Mouse (Mus musculus): Measurements from ENCODE around the gene Ccdc182.

The Ccdc182 gene

DNA sequence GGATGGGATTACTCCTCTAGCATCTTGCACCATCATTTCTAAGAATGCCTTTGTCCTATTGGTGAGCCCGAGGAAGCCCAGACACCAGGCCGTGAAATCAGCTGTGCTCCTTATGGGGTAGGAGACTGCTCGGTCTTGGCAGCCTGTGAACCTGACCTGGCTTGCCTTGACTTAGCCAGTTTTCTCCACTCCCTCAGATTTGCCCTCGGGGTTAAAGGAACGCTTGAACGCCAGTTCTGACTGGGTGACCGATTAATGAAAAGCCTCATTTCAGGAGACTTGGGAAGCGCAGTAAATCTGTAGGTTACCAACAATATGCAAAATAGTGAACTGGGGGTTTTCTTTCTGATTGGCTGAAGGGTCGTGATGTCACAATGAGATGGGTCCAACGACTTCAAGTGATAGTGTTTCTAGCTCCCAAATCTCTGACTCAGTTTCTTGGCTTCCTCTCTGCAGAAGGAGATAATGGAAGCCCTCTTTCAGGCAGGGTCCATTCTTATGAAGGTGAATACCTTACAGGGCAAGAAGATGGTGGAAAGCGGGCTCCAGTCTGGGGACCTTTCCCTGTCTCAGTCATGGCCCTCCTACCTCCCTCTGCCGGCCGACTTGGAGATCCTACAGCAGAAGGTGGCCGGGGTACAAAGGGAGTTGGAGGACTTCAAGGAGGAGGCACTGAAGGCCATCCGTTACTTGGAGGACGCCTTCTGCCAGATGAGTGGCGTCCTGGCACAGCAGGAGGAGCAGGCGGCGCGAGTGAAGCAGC, at the start of gene Ccdc182:
Gene Ccdc182, plus strand, starts transcription at position 428 of the 763 bp plus-strand sequence.
- no peak for ATAC-seq (ENCODE audit: low TSS enrichment)

DNA sequence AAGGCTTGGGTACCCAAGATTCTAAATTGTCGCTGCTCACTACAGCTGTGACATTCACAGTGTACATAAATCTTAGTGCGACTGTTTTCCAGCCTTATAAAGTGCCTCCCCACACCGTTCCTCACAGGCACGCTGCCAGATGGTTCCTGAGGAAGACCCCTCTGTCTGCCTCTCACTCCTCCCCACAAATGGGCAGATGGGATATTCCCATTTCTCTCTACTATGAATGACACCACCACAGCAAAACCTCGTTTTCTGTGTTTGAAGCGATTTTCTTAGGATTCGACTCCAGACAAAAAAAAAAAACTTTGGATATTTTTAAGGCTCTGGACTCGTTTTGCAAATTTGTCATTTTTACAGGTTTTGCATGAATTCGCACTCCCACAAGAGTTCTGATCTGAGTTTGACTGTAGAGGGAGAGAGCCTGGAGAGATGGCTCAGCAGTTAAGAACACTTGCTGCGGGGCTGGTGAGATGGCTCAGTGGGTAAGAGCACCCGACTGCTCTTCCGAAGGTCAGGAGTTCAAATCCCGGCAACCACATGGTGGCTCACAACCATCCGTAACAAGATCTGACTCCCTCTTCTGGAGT, 48.2 kb upstream of the Ccdc182 start:
- peak; percentile 98 for ATAC-seq (ENCODE audit: low TSS enrichment)

DNA sequence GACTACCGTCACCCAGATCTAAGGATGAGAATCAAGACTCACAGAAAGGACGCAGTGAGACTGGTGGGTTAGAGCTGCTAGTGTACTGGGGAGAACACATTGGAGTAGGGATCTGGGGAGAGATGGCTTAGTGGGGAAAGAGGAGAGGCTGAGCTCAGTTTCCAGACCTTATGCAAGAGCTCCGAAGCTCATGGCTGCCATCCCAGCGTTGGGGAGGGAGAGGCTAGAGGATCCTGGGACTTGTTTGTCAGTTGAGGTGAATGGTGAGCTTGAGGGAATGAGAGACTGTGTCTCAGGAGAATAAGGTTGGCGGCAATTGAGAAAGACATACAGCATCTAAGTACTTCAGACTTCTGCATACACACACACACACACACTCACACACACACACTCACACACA, 45.2 kb upstream of the Ccdc182 start:
- ATAC-seq (ENCODE audit: low TSS enrichment), result no peak

DNA sequence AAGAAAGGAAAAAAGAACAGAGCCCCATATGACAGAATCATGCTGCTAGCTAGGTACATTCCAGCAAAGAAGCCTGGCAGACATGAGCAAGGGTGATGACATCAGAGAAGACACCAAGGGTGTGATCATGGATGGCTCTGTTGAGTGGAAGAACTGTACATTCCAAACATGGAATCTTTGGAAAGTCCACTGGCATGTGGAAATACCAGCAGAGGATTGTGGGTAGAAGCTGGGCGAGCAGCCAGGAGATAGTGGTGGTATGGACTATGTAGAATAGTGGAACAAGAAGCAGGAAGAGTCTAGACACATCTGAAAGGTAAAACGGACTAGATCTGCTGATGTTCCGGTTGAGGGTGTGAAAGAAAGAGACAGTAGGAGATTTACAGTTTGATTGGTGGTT, 43.3 kb upstream of the Ccdc182 start:
- no peak for ATAC-seq (ENCODE audit: low TSS enrichment)

DNA sequence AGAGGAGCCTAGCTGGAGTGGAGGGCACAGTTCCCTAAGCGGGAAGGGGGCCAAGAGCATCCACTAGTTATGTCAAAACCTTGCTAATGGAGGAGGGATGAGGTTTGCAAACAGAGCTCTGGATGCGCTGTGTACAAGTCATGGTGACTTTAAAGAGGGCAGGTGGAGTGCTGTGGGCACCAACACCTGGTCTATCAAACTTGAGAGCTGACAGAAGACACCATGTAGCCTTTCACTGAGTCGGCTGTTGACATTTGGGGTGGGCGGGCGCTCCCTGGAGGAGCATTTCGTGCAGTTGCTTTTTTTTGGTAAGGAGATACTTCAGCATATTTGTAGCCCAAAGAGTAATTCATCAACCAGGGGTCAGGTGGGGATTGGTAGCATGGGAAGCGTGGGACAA, 42.6 kb upstream of the Ccdc182 start:
- ATAC-seq (ENCODE audit: low TSS enrichment), result no peak

DNA sequence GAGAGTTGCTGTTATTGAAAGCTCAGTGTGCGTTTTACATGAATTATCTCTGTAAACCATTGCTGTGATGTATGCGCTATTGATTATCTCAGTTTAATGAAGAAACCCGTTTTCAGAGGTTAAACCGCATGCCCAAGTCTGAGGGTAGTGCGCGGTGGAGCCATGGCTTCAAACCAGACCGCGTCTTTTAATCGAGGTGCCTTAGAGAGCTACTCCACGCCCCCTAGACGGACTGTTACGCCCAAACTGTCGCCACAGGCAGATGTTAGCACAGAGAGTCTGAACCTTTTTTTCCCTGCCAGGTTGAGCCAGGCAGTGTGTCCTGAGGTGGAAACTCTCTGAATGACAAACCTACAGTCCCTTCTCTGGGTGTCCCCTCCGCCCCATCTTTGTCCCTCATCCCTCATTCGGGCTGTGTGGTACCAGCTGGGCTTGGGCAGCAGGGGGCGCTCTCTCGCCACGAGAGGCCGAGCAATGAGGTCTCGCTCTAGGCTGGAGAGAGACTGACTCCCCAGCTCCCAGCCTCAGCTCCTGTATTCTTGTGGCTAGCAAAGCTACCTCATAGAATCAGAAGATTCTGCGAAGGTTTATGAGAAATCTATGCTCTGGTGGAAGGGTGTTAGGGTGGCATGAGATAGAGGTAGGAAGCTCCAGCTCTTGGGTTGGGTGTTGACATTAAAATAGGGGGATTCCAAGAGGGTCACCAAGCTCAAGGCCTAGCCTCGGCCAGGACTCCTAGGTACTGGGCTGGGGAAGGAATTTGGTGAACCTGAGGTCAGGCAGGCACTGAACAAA, 41.7 kb upstream of the Ccdc182 start:
- ATAC-seq (ENCODE audit: low TSS enrichment), result peak; percentile 91

DNA sequence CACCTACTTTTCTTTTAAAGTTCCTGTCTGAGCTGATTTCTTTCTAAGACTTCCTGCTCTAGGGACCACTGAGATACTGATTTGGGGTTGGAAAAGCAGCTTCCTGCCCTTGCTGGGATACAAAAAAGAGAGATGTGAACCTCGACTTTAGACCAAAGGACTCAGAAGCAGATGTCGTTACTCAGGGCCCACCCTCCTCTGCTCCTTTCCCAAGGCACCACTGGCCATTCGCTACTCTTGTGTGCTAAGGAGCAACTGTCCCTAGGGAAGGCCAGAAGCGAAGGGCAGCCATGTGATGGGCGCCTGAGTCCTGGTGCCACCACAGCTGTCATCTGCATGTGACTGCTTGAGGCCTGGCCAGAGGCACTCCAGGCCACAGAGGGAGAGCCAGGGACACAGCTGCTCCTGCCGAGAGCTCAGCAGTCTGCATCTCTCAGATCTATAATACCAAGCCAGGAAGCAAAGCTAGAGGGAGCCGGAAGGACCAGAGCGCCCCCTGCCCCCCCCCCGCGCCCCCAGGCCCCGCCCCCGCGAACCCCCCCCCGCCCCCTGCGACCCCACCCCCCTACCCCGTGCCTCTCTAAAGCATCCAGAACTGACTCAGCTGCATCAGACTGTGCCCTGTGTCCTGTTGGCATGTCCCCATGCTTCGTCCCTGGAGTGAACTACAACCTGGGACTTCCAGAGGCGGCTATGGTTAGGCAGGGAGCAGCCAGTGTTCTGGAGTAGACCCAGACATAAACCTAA, 40.9 kb upstream of the Ccdc182 start:
- peak; percentile 67; the same call in 1 of the 2 replicates for ATAC-seq (ENCODE audit: low TSS enrichment)

DNA sequence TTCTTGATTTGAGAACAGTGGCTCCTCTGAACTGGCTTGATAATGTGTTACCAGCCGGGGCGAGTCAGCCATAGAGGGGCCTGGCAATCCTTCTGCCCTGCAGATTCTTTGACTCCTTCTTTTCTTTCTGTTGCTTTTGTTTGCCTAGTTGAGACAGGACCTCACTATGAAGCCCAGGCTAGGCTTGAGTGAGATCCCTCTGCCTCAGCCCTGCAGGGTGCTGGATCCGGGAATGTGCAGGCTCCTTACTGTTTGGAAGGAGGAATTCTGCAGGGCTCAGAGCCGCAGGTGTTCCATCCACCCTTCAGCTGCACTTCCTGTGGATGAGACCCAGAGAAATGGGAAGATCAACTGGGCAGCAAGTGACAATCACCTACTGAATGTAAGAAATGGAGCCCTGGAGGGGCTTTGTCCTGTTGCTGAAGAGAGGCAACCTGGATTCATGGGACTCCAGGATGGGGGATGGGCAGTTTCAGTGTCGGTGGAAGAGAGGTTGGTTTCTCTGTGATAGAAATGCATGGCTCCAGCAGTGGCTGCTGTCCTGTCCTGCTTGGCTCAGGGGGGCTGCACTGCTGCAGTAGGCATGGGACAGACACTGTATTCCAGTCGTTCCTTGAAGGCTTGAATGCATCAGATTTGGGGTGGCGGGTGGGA, 40.2 kb upstream of the Ccdc182 start:
- no peak for ATAC-seq (ENCODE audit: low TSS enrichment)

DNA sequence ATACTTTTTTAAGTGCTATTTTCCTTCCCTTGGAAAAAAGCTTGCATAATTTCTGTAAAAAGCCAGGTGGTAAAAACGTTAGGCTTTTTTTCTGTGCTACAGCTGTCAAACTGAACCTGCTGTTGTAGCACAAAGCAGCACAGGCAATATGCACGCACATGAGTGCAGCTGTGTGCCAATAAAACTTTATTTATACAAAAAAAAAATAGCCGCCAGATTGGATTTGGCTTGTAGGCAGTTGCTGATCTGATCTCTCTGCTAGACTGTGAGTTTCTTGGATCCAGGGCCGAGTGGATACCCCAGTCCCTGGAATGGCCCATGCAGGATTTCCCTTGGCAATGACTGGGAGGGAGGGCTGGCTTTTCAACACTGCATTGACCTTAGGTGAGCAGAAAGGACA, 36.2 kb upstream of the Ccdc182 start:
- no peak for ATAC-seq (ENCODE audit: low TSS enrichment)

DNA sequence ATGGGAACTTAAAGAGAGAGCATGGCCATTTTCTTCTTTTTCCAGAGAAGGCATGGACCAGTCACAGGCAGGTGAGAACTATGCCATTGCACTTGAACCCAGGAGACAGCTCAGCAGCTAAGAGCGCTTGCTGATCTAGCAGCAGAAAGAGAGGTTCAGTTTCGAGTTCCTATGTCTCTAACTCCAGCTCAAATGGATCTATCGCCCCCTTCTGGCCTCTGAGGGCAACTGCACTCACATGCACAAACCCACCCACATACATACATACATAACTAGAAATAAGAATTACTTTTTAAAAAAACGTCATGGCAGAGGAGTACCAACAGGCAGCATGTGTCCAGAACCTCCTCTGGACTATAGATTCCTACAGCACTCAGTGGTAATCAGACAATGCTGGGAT, 35.6 kb upstream of the Ccdc182 start:
- ATAC-seq (ENCODE audit: low TSS enrichment), result no peak

DNA sequence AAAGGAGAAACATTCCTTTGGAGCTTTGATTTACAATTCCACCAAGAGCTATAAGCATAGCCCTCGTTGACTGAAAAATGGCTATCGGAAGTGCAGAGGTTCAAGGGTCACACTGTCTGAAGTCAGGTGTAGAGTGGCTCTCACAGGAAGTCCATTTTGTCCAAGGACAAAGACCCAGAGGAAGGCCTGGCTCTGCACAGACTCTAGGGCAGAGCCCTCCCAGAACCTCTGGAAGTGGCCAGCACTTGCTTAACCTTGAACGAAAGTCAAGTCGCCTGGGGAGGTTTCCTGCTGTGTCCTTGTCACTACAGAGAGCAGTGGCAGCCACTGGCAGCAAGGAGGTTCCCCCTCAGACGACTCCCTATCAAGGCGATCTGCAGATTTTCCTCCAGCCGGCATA, 33.4 kb upstream of the Ccdc182 start:
- ATAC-seq (ENCODE audit: low TSS enrichment), result no peak

DNA sequence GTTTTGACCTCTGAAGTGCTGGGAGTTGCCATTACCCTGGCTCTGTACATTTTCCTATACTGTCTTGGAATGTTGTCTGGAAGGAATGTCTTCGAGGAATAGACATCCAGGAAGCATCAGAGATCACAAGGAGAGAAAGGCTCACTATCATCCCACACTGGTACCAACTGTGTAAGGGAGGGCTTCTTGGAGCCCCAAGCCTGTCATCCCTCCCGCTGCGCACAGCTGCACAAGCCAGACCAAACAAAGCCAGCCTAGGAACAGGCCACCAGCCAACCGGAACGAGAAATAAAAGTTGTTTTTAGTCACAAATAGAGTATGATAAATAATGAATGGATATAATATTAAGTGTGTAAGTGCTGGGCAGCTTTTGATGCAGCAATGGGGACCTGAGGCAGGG, 29.0 kb upstream of the Ccdc182 start:
- no peak for ATAC-seq (ENCODE audit: low TSS enrichment)

DNA sequence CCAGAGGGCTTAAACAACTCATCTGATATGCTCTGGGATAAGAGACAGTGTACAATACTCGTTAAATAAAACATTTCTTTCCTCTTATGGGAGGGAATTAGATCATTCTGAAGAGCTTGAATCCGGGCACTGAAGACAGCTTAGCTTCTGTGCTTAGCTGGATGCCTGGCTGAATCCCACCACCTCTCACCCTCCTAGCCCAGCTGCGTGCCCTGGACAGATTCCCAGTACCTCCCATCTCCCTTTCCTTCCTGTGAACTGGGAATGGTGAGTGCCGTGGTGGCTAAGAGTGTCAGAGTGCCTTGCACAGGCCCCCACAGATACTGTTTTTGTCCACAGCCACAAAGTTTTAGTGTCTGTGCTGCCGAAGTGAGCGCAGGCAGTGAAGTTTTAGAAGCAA, 27.5 kb upstream of the Ccdc182 start:
- no peak for ATAC-seq (ENCODE audit: low TSS enrichment)

DNA sequence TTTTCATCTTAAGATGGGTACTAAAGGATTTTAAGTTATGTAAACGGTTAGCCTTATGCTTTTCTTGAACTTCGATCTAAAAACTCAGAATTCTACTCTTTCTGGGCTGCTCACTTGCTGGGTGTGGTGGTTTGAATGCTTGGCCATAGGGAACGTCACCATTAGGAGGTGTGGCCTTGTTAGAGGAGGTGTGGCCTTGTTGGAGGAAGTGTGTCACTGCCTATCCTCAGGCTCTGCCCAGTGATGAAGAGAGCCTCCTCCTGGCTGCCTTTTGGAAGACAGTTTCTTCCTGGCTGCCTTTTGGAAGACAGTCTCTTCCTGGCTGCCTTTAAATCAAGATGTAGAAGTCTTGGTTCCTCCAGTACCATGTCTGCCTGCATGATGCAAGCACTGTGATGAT, 22.0 kb upstream of the Ccdc182 start:
- ATAC-seq (ENCODE audit: low TSS enrichment), result no peak

DNA sequence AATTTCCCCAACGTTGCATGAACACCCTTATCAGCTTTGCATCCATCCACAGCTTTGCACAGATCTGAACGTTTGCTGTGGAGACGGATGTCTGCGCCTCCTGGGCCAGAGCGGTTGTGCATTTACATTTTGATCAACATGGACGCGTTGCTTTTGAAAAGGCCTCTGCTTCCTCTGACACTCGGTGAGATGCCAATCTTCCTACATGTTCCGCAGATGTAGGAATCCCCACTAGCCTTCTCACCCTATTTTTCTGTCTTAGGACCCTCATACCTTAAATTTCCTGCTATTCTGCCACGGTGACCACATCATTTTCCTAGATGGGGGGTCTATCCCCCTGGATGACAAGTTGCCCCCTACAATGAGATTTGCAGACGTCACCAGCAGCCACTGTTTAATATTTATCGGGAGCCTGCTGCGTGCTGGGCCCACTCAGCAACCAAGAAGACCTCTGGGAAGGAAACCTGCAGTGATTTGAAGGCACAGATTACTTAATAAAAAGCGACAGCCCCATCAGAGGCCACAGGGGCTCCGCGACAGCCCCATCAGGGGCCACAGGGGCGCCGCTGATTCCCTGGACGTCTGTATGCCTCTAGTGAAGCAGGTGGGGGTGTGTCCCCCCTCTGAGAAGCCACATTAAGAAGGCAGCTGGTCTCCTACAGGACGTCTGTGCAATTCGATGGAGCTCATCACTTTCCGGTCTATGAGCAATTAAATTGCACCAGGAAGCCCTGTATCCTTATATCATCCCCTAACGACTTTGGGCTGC, 19.6 kb upstream of the Ccdc182 start:
- no peak for ATAC-seq (ENCODE audit: low TSS enrichment)

DNA sequence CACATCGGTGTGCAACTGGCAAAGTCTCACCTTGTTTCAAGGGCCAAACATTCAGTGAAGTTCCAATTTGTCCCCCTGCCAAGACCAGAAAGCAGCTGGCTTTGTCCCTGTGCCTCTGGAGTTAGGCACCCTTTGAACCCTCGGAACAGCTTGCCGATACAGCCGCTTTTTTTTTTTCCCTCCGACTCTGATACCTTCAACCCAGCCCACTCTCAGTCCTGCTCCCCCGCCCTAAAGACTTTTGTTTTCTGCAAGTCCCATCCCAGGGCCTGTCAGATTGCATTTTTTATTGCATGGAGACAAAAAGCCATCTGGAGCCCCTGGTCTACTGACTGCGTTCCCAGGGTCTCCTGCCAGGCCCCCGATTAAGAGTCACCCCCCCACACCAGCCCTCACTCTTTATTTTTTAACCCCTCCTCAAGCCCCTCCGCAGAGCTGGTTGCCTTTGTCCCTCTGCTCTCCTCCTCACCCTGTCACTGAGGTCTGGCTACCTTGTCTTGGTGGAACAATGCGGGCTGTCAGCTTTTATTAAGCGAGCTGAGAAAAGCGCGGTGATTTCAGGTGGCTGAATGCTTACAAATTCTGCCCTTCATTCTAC, 18.9 kb upstream of the Ccdc182 start:
- no peak for ATAC-seq (ENCODE audit: low TSS enrichment)

DNA sequence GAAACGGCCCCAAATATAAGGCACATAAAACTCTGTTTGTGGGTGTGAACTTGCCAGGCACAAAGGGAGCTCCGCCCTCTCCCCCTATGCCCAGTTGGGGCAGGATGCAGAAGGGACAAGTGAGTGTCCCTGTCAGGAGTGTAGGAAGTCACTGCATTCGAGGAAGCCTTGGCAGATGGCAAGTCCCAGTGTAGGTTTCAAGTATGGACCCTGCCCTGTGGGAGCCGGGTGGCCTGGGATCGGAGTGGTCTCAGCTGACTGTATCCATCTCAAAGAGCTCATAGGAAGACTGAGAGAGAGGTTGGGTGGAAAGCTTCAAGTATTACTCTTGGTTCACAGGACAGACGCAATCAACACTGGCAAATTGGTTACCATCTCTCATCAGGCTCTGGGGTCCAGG, 17.9 kb upstream of the Ccdc182 start:
- ATAC-seq (ENCODE audit: low TSS enrichment), result no peak

DNA sequence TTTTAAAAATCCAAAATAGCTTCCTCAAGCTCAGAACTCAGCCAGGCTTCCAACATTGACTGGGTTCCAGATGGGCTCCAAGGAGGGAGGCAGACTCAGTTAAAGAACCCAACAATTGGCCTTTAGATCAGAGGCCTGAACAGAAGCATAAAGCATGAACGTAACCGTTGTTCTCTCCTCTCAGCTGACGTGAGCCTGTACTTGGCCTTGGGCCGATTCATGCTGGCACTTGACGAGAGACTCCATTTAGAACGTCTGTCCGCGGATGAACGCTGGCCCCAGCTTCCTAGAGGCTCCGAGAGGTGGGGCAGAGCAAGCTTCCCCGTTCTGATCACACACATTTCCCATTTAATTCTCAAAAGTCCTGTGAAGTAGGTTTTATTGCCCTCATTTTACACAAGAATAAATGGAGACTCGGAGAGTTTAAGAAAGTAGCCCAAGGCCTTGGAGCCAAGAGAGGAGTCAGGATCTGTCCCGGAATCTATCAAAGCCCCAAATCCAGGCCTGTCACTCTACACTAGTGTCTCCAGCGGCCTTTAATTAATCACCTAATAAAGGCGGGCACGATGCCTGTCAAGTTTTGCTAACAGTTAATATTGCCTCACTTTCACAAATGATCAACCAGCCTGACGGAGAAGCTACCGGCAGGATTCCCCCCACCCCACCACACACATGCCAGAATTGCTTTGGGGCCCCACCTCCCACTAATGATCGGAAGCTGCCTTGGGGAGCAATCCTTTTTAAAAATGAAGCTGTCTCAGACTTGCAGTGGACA, 17.1 kb upstream of the Ccdc182 start:
- peak; percentile 41; the same call in 1 of the 2 replicates for ATAC-seq (ENCODE audit: low TSS enrichment)

DNA sequence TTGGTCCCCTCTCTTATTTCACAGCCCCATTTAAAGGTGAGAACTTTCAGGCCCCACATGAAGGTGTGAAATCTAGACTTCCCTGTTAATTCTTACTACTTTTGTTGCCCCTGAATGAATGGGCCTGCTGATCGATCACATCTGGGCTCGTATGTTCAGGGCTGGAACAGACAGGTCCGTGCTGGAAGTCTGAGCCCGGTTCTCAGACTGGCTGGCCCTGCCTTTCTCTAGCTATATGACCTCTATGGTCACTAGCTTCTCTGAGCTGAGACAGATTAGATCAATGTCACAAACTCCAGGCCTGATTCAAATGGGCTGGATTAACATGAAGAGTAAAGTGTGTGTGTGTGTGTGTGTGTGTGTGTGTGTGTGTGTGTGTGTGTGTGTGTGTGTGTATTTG, 14.9 kb upstream of the Ccdc182 start:
- ATAC-seq (ENCODE audit: low TSS enrichment), result no peak

DNA sequence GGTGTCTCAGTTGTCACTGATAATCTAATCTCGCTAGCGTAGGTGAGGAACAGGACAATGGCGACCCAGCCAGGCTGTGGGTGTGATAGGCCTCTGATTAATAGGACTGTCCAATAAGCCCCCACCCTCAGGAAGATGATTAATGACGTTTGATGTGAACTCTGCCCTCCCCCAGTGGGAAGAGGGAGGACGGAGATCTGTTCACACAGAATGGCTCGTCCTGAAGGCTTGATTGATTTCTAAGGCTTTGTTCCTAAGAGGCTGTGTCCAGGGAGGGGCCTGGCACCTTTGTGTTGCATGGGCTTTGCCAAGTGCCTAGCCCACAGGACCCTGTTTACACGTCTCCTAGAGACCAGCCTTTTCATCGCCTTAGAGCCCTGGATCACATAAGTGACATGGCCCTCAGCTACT, 13.4 kb upstream of the Ccdc182 start:
- no peak for ATAC-seq (ENCODE audit: low TSS enrichment)

Data from frontal cortex, adult (tissue).